Mouse (Mus musculus): ENCODE results near the gene Stard10. TPM values are rescaled to one million over a fixed set of nuclear protein-coding genes. Genes with fewer than 3 reads are reported as not detected.

The Stard10 gene
- polyA plus RNA-seq, 1 experiment, result 114 TPM

- TF ChIP-seq CTCF (IDR thresholded peaks at IDR 0.05; ENCODE audit: control insufficient read depth, insufficient read depth, low read length), result no peak
- no peak for TF ChIP-seq POLR2A (IDR thresholded peaks at IDR 0.05; ENCODE audit: borderline replicate concordance, control insufficient read depth, low read depth, low read length)
- WGBS, result 9% methylated on average over 21 of the region's 37 CpGs
- Histone ChIP-seq H3K4me3 (replicated peaks; ENCODE audit: control insufficient read depth, low read depth, low read length) (peak overlapping the region; percentile 25), H3K4me1 (ENCODE audit: control insufficient read depth, insufficient read depth, low read length) (peaks cover 2% of the 10 kb centered on the region), H3K27ac (ENCODE audit: control insufficient read depth, insufficient read depth, low read depth, low read length, poor library complexity) (0 out of 2 replicates have a peak overlapping the region, but pooled peaks have one; percentile 0)
Measured at GRCm38 (mm10) chr7:101320399-101321217, 3.7 kb downstream of the Stard10 start.

GRCm38 (mm10) chr7:101321218-101321827, 4.4 kb downstream of the Stard10 start:
- H3K27ac ChIP-seq (ENCODE audit: control insufficient read depth, insufficient read depth, low read depth, low read length, poor library complexity), result peak overlapping the region; percentile 54; the same call in 1 of the 2 replicates

GRCm38 (mm10) chr7:101323141-101323594, 6.3 kb downstream of the Stard10 start:
- TF ChIP-seq CTCF (IDR thresholded peaks at IDR 0.05; ENCODE audit: control insufficient read depth, insufficient read depth, low read length) (peak; percentile 16; the same call in 1 of the 2 replicates), POLR2A (IDR thresholded peaks at IDR 0.05; ENCODE audit: borderline replicate concordance, control insufficient read depth, low read depth, low read length) (no peak)
- Histone ChIP-seq H3K4me3 (replicated peaks; ENCODE audit: control insufficient read depth, low read depth, low read length) (peak overlapping the region; percentile 36), H3K27ac (ENCODE audit: control insufficient read depth, insufficient read depth, low read depth, low read length, poor library complexity) (peak overlapping the region; percentile 4; the same call in 1 of the 2 replicates), H3K4me1 (ENCODE audit: control insufficient read depth, insufficient read depth, low read length) (no peaks in the 10 kb centered on the region; the same call in 1 of the 2 replicates)
- WGBS, result 47% methylated on average over 4 of the region's 4 CpGs

More at GRCm38 (mm10) chr7:101321218-101321827, 4.4 kb downstream of the Stard10 start:
- WGBS, result 1% methylated on average over 59 of the region's 61 CpGs
- TF ChIP-seq CTCF (IDR thresholded peaks at IDR 0.05; ENCODE audit: control insufficient read depth, insufficient read depth, low read length) (no peak), POLR2A (IDR thresholded peaks at IDR 0.05; ENCODE audit: borderline replicate concordance, control insufficient read depth, low read depth, low read length) (no peak; the same call in 1 of the 2 replicates)
- Histone ChIP-seq H3K4me1 (ENCODE audit: control insufficient read depth, insufficient read depth, low read length) (no peaks in the 10 kb centered on the region; the same call in 1 of the 2 replicates), H3K4me3 (replicated peaks; ENCODE audit: control insufficient read depth, low read depth, low read length) (peak overlapping the region; percentile 69)

GRCm38 (mm10) chr7:101324142-101324962, 7.5 kb downstream of the Stard10 start:
- 52% methylated on average over 6 of the region's 6 CpGs for WGBS
- Histone ChIP-seq H3K4me1 (ENCODE audit: control insufficient read depth, insufficient read depth, low read length) (no peaks in the 10 kb centered on the region; the same call in 1 of the 2 replicates), H3K27ac (ENCODE audit: control insufficient read depth, insufficient read depth, low read depth, low read length, poor library complexity) (no peak overlapping the region), H3K4me3 (replicated peaks; ENCODE audit: control insufficient read depth, low read depth, low read length) (no peak overlapping the region)
- TF ChIP-seq POLR2A (IDR thresholded peaks at IDR 0.05; ENCODE audit: borderline replicate concordance, control insufficient read depth, low read depth, low read length) (no peak), CTCF (IDR thresholded peaks at IDR 0.05; ENCODE audit: control insufficient read depth, insufficient read depth, low read length) (no peak)

DNA sequence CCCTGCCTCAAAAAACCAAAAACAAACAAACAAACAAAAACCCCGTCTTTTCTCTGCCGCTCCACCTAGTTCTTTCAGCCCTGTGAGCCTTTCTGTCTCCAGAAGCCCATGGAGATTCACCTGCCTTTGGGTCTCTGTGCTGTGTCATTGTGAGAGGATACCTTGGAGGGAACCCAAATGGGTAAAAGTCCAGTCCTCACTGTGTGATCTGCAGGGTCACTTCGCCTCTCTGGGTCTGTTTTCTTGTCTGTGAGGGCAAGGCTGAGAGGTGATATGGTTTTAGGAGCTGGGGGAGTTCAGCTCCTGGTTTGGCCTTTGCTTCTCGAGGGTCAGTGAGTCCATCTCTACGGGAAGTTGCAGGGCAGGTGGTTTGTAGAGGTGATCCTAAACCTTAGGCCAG, 9.1 kb downstream of the Stard10 start:
- TF ChIP-seq CTCF (IDR thresholded peaks at IDR 0.05; ENCODE audit: control insufficient read depth, insufficient read depth, low read length) (no peak), POLR2A (IDR thresholded peaks at IDR 0.05; ENCODE audit: borderline replicate concordance, control insufficient read depth, low read depth, low read length) (no peak)
- 83% methylated on average over 5 of the region's 5 CpGs for WGBS
- H3K27ac ChIP-seq (ENCODE audit: control insufficient read depth, insufficient read depth, low read depth, low read length, poor library complexity), result no peak overlapping the region
- H3K4me1 ChIP-seq (ENCODE audit: control insufficient read depth, insufficient read depth, low read length), result no peaks in the 10 kb centered on the region; the same call in 1 of the 2 replicates
- H3K4me3 ChIP-seq (replicated peaks; ENCODE audit: control insufficient read depth, low read depth, low read length), result no peak overlapping the region

- H3K4me1 ChIP-seq (ENCODE audit: control insufficient read depth, insufficient read depth, low read length), result no peaks in the 10 kb centered on the region; the same call in 1 of the 2 replicates
- H3K27ac ChIP-seq (ENCODE audit: control insufficient read depth, insufficient read depth, low read depth, low read length, poor library complexity), result no peak overlapping the region
- WGBS, result 76% methylated on average over 5 of the region's 5 CpGs
- no peak for TF ChIP-seq POLR2A (IDR thresholded peaks at IDR 0.05; ENCODE audit: borderline replicate concordance, control insufficient read depth, low read depth, low read length)
- no peak for TF ChIP-seq CTCF (IDR thresholded peaks at IDR 0.05; ENCODE audit: control insufficient read depth, insufficient read depth, low read length)
- H3K4me3 ChIP-seq (replicated peaks; ENCODE audit: control insufficient read depth, low read depth, low read length), result no peak overlapping the region
Measured at GRCm38 (mm10) chr7:101327263-101327662, 10.4 kb downstream of the Stard10 start.

DNA sequence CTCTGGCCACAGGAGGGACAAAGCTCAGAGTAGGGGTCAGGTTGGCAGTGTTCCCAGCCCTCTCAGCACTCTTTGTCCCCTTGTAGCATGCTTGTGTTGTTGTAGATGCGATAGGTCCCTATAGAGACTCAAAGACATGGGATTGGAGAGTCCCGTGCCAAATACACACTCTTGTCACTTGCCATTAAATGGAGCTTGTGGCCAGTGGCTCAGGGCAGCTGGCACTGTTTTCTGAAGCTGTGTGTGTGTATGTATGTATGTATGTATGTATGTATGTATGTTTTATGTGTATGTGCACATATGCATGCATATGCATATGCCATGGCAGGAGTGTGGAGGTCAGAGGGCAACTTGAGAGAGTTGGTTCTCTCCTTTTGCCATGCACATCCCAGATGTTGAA, 10.9 kb downstream of the Stard10 start:
- 93% methylated on average over 2 of the region's 2 CpGs for WGBS
- H3K27ac ChIP-seq (ENCODE audit: control insufficient read depth, insufficient read depth, low read depth, low read length, poor library complexity), result no peak overlapping the region
- H3K4me3 ChIP-seq (replicated peaks; ENCODE audit: control insufficient read depth, low read depth, low read length), result no peak overlapping the region
- H3K4me1 ChIP-seq (ENCODE audit: control insufficient read depth, insufficient read depth, low read length), result no peaks in the 10 kb centered on the region; the same call in 1 of the 2 replicates
- TF ChIP-seq POLR2A (IDR thresholded peaks at IDR 0.05; ENCODE audit: borderline replicate concordance, control insufficient read depth, low read depth, low read length) (no peak), CTCF (IDR thresholded peaks at IDR 0.05; ENCODE audit: control insufficient read depth, insufficient read depth, low read length) (no peak)

Measured in bone marrow, adult 2 months (tissue).